Mouse (Mus musculus) bone marrow macrophage, adult 2 months (primary cell): ENCODE data around the gene Harbi1. TPM values are rescaled to one million over a fixed set of nuclear protein-coding genes. Genes with fewer than 3 reads are reported as not detected.

Experiments
- H3K27ac ChIP-seq: 2 replicates; pipeline ENCODE4 v1.5.1; 2012; ENCODE audit warnings: low read depth, low read length; ENCODE audit not compliant: insufficient read depth
- H3K4me1 ChIP-seq: 2 replicates; pipeline ENCODE4 v1.6.1; 2012; ENCODE audit warnings: low read length; ENCODE audit not compliant: control insufficient read depth, insufficient read depth
- H3K4me3 ChIP-seq: 2 replicates; pipeline ENCODE4 v1.5.1; 2012; ENCODE audit warnings: mild to moderate bottlenecking, low read length, moderate library complexity; ENCODE audit not compliant: insufficient read depth
- CTCF ChIP-seq: IDR thresholded peaks from 2 replicates; pipeline ENCODE4 v1.5.1; 2012; ENCODE audit warnings: low read depth, mild to moderate bottlenecking, low read length, moderate library complexity
- POLR2A ChIP-seq: IDR thresholded peaks from 2 replicates; pipeline ENCODE4 v1.6.1; 2012; ENCODE audit warnings: mild to moderate bottlenecking, low read depth, low read length, borderline replicate concordance
- polyA plus RNA-seq: library from polyadenylated mRNA; stranded (reverse); fragments of >200 nt; gene quantifications from 2 replicates; pipeline ENCODE4 v1.2.4, GENCODE M21; 2012; ENCODE audit not compliant: missing spikeins, insufficient read depth, insufficient read length

Harbi1 gene
- 4.8 and 4.9 TPM in 2 replicates for polyA plus RNA-seq

- no peak for TF ChIP-seq CTCF
- TF ChIP-seq POLR2A = 0 out of 2 replicates have a peak, but pooled peaks have one; percentile 72
- Histone ChIP-seq H3K27ac (peak within 1 kb of the TSS; percentile 72), H3K4me1 (peaks cover 9% of the 10 kb centered on the region), H3K4me3 (peak within 1 kb of the TSS; percentile 90)
These were observed at the start of gene Harbi1, which contains the start of gene Atg13 for GRCm38 (mm10) chr2:91710272-91711234. Gene Harbi1, plus strand, starts transcription at chr2:91710852. Gene Atg13, minus strand, starts transcription at chr2:91710576.

DNA sequence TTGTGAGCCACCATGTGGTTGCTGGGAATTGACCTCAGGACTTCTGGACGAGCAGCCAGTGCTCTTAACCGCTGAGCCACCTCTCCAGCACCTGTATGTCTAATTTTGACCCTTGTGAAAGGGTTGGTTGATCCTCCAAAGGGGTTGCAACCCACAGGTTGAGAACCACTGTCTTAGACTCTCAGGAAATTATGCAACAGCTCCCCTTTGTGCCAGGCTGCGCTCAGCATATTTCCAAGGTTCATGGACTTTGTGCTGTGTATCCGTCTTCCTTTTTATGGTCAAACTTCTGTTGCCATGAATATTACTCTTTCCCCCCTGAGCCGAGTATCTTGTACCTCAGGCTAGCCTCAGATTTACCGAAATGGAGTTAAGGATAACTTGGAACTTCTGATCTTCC lies 49.7 kb upstream of the Harbi1 start:
- Histone ChIP-seq H3K4me1 (0 out of 2 replicates have a peak, but pooled peaks cover 5% of the 10 kb centered on the region), H3K27ac (no peak overlapping the region), H3K4me3 (no peak overlapping the region)
- TF ChIP-seq POLR2A = no peak
- TF ChIP-seq CTCF = no peak

DNA sequence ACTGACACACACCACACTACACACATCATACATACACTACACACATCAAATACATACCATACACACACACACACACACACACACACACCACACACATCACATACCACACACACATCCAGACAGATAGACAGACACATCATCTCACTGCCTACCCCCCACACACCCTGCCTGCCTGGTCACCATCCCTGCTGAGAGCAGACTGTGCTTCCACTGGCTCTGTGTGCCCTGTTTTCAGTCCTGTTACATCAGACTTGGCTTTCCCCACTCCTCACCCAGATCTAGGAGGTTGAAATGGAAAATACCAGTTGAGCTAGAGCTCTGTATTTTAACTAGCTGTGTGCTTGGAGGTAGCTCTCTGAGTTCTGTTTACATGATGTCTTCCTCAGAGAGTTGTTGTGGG lies 45.9 kb upstream of the Harbi1 start:
- Histone ChIP-seq H3K4me1 (0 out of 2 replicates have a peak, but pooled peaks cover 5% of the 10 kb centered on the region), H3K4me3 (no peak overlapping the region), H3K27ac (no peak overlapping the region)
- no peak for TF ChIP-seq POLR2A
- no peak for TF ChIP-seq CTCF

GRCm38 (mm10) chr2:91666386-91666910 lies 44.2 kb upstream of the Harbi1 start:
- Histone ChIP-seq H3K4me3 (no peak overlapping the region), H3K27ac (no peak overlapping the region), H3K4me1 (no peaks in the 10 kb centered on the region)
- TF ChIP-seq CTCF (no peak), POLR2A (no peak)

GRCm38 (mm10) chr2:91667747-91668146 lies 42.9 kb upstream of the Harbi1 start:
- no peak overlapping the region for H3K27ac ChIP-seq
- H3K4me3 ChIP-seq = no peak overlapping the region
- TF ChIP-seq CTCF (no peak), POLR2A (no peak)
- H3K4me1 ChIP-seq = no peaks in the 10 kb centered on the region

DNA sequence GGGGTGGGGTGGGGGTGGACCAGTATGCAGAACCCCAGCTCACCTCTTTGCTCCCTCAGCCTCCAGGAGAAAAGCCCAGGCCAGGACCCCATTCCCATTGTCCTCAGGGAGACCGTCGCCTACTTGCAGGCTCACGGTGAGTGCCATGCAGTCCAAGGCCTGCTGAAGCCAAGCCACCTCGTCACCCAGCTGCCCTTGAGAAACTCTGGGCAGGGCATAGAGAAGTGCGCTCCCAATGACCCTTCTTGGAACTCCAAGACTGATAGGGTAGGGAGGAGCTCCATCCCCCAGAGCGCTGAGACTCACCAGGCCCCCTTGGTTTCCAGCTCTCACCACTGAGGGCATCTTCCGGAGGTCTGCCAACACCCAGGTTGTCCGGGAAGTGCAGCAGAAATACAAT lies 41.3 kb upstream of the Harbi1 start:
- TF ChIP-seq CTCF (no peak), POLR2A (no peak)
- Histone ChIP-seq H3K4me1 (no peaks in the 10 kb centered on the region), H3K4me3 (no peak overlapping the region), H3K27ac (no peak overlapping the region)

GRCm38 (mm10) chr2:91670038-91670437 lies 40.6 kb upstream of the Harbi1 start:
- TF ChIP-seq CTCF (no peak), POLR2A (no peak)
- no peaks in the 10 kb centered on the region for H3K4me1 ChIP-seq
- H3K27ac ChIP-seq = no peak overlapping the region
- H3K4me3 ChIP-seq = no peak overlapping the region

DNA sequence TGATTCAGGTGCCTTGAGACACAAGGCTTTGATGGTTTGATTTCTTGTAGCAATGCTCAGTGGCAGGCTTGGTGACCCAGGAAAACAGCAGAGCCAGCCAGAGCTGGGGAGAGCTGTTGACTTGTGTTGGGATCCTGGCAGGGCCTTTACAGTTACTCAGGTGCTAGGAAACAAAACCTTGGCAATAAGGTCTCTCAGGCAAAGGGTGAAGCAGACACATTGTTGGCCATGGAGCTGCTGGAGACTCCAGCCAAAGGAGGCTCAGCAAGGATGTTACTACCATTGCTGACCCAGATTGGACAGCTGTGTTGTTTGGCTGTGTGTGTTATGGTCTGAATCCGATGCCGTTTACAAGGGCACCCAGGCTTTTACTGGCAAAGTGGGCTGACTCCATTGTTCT lies 37.1 kb upstream of the Harbi1 start:
- no peak for TF ChIP-seq CTCF
- no peak overlapping the region for H3K4me3 ChIP-seq

GRCm38 (mm10) chr2:91674895-91675294 lies 35.8 kb upstream of the Harbi1 start:
- Histone ChIP-seq H3K4me3 (no peak overlapping the region), H3K4me1 (peaks cover 9% of the 10 kb centered on the region), H3K27ac (no peak overlapping the region)
- TF ChIP-seq POLR2A = no peak

More for the DNA sequence above, 37.1 kb upstream of the Harbi1 start:
- Histone ChIP-seq H3K27ac (no peak overlapping the region), H3K4me1 (peaks cover 9% of the 10 kb centered on the region)

GRCm38 (mm10) chr2:91676420-91676819 lies 34.2 kb upstream of the Harbi1 start:
- H3K4me1 ChIP-seq = peaks cover 9% of the 10 kb centered on the region
- H3K27ac ChIP-seq = no peak overlapping the region
- TF ChIP-seq POLR2A (no peak), CTCF (no peak)
- no peak overlapping the region for H3K4me3 ChIP-seq
